Mouse (Mus musculus): ENCODE data around the gene Gcg.

Gcg gene

DNA sequence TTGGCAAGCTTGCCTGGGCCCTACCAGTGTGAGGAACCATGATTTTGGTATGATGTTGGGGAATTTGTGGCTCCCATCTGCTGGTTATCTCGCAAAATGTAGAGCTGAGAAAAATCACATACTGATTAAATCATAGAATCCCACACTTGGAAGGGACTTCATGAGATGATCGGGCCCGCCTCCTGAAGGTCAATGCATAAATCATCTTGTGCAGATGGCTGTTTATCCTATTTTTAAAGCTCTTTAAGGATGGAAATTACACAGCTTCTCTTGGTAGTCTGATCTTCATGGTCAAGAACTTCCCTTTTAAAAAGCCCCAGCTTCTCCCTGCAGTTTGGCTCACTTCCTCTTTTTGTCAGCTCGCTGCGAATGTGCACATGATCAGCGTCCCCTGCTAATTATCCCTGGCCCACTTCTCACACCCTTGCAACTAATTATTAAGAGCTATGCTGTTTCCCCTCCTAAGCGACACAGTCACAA lies 23.2 kb downstream of the Gcg start:
- DNase-seq (ENCODE audit: extremely low spot score) = no peak

DNA sequence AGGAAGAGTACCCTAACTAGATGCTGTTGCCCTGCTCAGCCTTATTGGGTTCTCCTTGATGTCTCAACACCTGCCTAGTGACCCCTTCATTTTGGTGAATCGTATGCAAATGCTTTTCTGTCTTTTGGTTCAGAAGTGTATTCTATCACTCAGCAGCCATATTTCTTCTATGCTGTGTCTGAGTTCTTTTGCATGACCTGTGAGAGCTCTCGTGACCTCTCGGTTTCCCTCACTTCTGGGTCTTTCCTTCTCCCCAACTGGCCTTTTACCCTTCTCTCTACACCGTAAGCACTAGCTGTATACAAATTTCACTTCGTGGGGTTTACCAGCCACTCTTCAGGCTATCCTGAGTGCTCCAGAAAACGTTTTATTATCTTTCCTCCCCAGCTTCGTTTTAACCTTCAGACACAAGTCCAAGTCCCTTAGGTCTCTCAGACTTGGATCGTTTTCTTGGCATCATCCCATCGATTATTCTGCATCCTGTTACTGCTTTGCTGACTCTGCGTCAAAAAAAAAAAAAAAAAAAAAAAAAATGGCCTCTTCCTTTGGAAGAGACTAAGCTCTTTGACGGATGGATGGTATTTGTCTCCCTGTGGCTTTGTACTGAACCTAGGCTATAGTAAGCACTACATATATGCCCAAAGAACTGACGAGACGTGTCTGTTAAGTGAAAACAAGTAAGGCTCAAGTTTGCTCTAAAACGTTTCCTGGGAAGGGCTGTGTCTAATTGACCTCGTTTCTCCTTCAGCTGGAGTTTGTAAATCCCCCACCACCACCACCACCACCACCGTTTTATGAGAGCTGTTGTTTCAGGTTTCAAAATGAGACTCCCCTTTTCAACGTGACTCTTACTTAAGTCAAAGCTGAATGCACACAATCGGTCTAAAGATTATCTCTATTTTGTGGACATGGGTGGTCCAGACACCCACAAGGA lies 23.9 kb downstream of the Gcg start:
- no peak for DNase-seq (ENCODE audit: extremely low spot score)

DNA sequence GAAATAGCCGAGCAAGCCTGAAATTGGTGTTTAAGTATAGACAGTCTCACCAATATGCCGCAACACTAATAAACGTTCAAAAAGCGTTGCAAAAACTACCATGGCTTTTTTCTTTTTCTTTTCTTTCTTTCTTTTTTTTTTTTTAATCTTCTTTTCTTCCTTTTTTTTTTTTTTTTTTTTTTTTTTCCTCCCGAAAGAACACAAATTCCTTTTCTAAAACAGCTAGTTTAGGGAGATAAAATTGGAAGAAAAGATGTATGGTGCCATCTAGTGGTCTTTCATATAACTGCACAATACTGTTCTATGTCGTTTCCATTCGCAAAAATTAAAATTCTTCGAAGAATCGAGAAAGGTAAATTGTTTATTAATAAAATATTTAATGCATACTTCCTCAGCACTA lies 25.4 kb downstream of the Gcg start:
- DNase-seq (ENCODE audit: extremely low spot score) = peak; percentile 8

DNA sequence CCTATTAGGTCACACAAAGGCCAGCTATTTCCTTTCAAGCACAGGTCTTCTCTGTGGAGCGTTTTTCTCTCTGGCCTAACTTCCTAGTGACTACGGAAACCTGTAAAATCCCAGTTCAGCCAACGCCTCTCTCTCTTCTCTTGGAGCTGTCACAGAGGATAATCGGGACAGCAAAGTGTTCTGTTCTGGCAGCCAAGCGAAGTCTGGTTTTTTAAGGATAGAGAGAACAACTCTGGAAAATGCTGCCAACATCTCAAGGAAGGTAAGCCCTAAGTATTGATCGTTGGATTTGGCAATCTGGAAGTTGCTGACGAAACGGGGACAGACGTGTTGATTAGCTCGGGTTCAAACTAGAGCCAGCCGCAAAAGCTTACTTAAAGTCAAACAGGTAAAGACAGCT lies 28.5 kb downstream of the Gcg start:
- no peak for DNase-seq (ENCODE audit: extremely low spot score)

DNA sequence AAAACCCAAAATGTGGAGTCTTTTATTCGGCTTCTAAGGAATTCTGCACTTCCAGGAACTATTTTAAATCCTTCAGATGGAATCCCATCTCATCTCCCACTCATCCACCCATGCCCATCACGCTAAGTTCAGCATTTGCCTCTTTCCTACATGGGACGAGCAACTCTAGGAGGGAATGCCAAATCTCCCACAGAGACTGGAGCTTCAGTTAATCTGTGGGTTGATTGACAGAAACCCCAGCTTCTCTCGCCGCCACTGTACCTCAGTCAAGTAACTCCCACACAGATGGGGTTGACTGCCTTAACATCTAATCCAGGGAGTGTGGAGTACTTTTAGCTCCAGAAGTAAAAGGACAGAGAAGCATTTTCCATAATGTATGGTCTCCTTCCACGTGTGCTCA lies 29.4 kb downstream of the Gcg start:
- no peak for DNase-seq (ENCODE audit: extremely low spot score)

DNA sequence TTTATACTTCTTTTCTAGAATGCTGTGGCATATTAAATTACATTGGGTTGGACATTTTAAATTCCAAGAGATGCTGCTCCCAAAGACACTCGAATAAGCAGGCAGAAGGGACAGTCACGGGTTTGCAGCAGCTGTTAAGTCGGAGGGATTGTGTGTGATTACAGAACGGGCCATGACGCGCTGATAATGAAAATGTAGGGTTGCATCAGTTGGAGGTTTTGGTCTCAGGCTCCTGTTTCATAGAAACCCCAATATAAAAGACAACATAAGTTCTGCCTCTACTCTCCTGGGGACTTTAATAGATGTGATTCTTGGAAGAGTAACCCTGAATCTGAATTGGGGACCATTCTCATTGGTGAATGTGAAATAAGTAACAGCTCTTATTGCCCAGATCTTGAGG lies 33.1 kb downstream of the Gcg start:
- DNase-seq (ENCODE audit: extremely low spot score) = no peak

DNA sequence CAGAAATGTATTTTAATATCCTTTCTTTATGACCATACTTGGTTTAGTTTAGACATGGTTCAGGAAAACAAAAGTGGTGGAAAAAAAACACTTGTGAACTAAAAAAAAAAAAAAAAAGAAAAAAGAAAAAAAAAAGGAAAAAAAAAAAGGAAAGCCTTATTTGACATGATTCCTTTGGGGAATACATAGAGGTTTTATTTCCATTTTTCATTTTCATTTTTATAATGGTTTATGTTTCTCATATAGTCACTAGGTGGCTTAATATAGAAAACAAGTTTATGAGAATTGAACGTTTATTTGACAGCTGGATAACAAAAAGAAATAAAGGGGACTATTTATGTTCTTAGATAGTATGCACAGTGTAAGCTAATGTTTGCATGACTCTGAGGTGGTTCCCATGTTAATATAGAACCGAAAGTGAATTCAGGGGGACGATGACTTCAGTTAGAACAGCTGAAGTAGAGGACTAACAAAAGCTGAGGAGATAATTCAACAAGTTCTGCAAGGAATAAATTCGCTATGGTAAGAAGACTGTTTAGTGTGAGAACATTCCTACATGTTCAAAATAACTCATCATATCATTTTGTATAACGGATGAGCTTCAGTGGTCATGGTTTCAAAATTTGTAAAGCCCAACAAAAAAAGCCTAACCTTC lies 33.6 kb downstream of the Gcg start:
- DNase-seq (ENCODE audit: extremely low spot score) = no peak

DNA sequence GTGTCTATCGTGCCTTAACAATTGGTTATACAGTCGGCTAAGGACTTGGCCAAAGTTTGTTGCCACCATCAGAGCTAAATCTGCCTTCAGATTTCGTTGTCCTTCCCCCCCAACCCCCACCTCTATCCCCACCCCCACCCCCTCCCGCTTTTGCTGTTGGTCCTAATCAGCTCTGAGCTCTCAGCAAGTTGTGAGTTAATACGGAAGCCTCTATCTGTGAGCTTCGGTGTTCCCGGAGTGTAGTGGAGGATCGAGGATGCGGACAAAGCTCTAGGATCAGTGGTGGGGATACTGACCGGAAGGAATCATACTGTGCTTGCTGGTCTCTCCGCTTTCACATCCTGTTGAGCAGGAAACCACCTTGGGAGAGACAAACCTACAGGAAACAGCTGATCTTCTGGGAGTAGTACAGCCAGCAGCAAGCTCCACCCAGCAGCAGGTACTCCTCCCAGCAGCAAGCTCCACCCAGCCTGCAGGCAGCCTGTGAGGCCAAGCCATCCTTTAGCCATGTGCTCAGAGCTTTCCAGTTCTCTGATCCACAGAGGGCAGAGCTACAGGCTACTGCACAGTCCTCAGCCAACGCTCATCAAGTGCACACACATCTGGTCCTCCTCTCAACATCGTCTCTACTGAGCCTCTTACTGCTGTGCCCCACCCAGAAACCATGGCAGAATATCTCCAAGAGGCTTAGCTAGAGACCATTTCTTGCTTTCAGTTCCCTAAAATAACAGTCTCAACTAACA lies 42.5 kb downstream of the Gcg start:
- peak; percentile 15 for DNase-seq (ENCODE audit: extremely low spot score)

DNA sequence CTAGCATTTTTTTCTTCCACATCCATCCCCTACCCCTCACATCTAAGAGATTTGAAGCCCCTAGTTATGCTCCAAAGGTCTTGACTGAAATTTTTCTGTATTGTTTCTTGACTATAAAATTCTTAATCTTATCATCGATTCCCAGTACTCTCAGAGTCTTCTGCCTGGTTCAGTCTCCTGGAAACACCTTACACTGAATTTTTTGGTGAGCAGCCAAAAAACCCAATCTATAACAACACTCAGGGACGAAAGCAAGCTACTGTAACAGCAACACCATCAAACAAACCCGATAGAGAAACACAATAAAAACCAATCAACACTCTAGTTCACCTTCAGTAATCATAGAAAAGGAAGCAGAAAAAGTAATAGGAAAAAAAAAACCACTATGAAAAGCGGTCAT lies 43.4 kb downstream of the Gcg start:
- no peak for DNase-seq (ENCODE audit: extremely low spot score)

DNA sequence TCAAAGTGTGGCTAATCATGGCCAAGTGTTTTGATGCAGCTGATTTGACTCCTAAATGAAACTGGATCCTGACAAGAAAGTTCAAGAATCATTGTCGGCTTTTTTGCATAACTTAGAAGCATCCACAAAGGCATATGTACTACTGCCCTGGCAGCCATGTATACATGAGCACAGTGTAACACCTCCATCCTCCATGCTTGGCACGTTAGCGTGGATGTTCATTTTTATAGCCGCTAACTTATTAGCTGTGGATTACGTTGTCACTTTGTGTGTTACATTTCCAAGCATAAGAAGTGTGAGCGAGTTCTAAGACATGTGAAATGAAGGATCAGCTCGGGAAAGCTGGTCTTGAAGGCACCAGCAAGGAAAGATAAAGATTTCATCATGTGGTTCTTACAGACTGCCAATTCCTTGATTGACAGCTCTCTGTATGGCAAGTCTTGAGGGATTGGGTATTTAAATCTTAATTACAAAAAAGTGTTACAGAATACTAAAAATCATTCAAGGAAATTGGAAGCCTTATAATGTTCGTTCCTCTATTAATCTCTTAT lies 52.1 kb downstream of the Gcg start:
- no peak for DNase-seq (ENCODE audit: extremely low spot score)

DNA sequence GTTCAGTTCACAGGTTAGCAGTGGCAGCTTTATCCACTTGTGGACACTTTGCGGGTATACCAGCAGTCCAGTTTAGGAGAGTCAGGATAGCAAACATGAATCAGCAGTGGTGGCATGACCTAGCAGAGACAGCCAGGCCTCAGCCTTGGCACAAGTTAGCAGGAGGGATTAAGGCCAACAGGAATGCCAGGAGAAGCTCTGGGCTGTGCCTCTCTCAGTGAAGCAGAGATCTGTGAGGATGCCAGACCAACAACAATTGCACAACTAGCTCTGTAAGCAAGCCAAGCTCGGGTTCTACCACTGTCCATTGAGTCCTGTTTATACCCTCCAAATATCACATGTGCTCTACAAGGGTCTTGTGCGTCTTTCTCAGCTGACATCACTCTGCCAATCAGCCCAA lies 57.5 kb downstream of the Gcg start:
- DNase-seq (ENCODE audit: extremely low spot score) = no peak
